ENCODE assay signal across 22 mouse cellular contexts in genomic region chr16:92656750-92657149, GRCm38 (mm10).
A peak's percentile ranks its signal among the peaks of the same experiment; 100 is the strongest.
DNase-seq lines count a peak whose midpoint lies in the region; ATAC-seq and TF ChIP-seq lines count a peak whose summit lies in the region.
"Had no signal": no experiment of that assay in that cellular context is flagged by ENCODE, and none has a peak within 500 bp of the region (broad histone marks: within the 10 kb centered on the region; RNA-seq: fewer than 3 reads in every experiment).

No protein-coding gene starts in this region.

- 64% methylated on average over 5 of the region's 5 CpGs for WGBS in lung, embryonic 15.5 days
- WGBS in lung, postnatal 0 days: 55% methylated on average over 5 of the region's 5 CpGs

- ATAC-seq in lung, embryonic 15.5 days (ENCODE audit: borderline replicate concordance, extremely low read depth, low FRiP score, low TSS enrichment): no peak
- ATAC-seq in lung, postnatal 0 days: no peak
- ATAC-seq: forebrain, embryonic 14.5 days had no signal

- TF ChIP-seq EP300 in lung, postnatal 0 days (IDR thresholded peaks at IDR 0.05): no peak

- peaks cover 39% of the 10 kb centered on the region for H3K4me1 ChIP-seq in lung, embryonic 15.5 days
- H3K4me1 ChIP-seq in lung, postnatal 0 days (ENCODE audit: insufficient read depth, low read depth, low read length): peaks cover 5% of the 10 kb centered on the region; the same call in 1 of the 2 replicates

- no peak overlapping the region for H3K9ac ChIP-seq in lung, embryonic 15.5 days
- H3K9ac ChIP-seq in lung, postnatal 0 days (replicated peaks; ENCODE audit: low read depth): no peak overlapping the region
- H3K9ac ChIP-seq: embryonic facial prominence, embryonic 13.5 days; embryonic facial prominence, embryonic 15.5 days; forebrain, embryonic 12.5 days had no signal

- TF ChIP-seq CTCF in lung, postnatal 0 days (IDR thresholded peaks at IDR 0.05): no peak

- DNase-seq in lung, postnatal 10 days: no peak
- peak; percentile 36 for DNase-seq in lung, postnatal 0 days (ENCODE audit: low spot score)
- no peak for DNase-seq in lung, postnatal 14 days
- peak; percentile 68 for DNase-seq in lung, postnatal 36 days
- DNase-seq in left cerebral cortex, adult 8-10 months (ENCODE audit: low spot score in 2 of 2): no peak
- DNase-seq: adrenal gland, adult 2 months; adrenal gland, postnatal 10 days; adrenal gland, postnatal 25 days; cerebellum, adult 11 months; cerebellum, adult 18-20 months; cerebellum, adult 8-10 months; cerebellum, adult 9-11 months; cerebellum, postnatal 14 days; cerebellum, postnatal 36 days; embryo, embryonic 11 days had no signal

- peak overlapping the region; percentile 74 for H3K27ac ChIP-seq in lung, embryonic 15.5 days
- peak overlapping the region; percentile 15; the same call in 1 of the 2 replicates for H3K27ac ChIP-seq in lung, postnatal 0 days (ENCODE audit: low read length)
- H3K27ac ChIP-seq: embryonic facial prominence, embryonic 13.5 days; embryonic facial prominence, embryonic 15.5 days; forebrain, embryonic 10.5 days; forebrain, embryonic 12.5 days had no signal

- no peaks in the 10 kb centered on the region for H3K36me3 ChIP-seq in lung, embryonic 15.5 days
- no peaks in the 10 kb centered on the region for H3K36me3 ChIP-seq in lung, postnatal 0 days (ENCODE audit: insufficient read depth, low read length)
- H3K36me3 ChIP-seq: forebrain, embryonic 10.5 days; forebrain, embryonic 12.5 days had no signal

- H3K27me3 ChIP-seq in lung, embryonic 15.5 days: no peaks in the 10 kb centered on the region
- H3K27me3 ChIP-seq in lung, postnatal 0 days (replicated peaks; ENCODE audit: insufficient read depth, low read length): no peaks in the 10 kb centered on the region
- H3K27me3 ChIP-seq: embryonic facial prominence, embryonic 13.5 days; embryonic facial prominence, embryonic 15.5 days; forebrain, embryonic 12.5 days had no signal

- no peaks in the 10 kb centered on the region for H3K9me3 ChIP-seq in lung, embryonic 15.5 days
- no peaks in the 10 kb centered on the region for H3K9me3 ChIP-seq in lung, postnatal 0 days (ENCODE audit: low read length)
- H3K9me3 ChIP-seq: embryonic facial prominence, embryonic 13.5 days; embryonic facial prominence, embryonic 15.5 days; forebrain, embryonic 10.5 days; forebrain, embryonic 12.5 days had no signal

- H3K4me3 ChIP-seq in lung, embryonic 15.5 days: no peak overlapping the region
- no peak overlapping the region for H3K4me3 ChIP-seq in lung, postnatal 0 days (ENCODE audit: low read depth, low read length)
- H3K4me3 ChIP-seq: embryonic facial prominence, embryonic 13.5 days; embryonic facial prominence, embryonic 15.5 days; erythroblast, embryonic 14.5 days; forebrain, embryonic 10.5 days; forebrain, embryonic 12.5 days had no signal

- H3K4me2 ChIP-seq in lung, embryonic 15.5 days: no peak overlapping the region
- no peak overlapping the region for H3K4me2 ChIP-seq in lung, postnatal 0 days (replicated peaks; ENCODE audit: low read depth, low read length)
- H3K4me2 ChIP-seq: embryonic facial prominence, embryonic 13.5 days; embryonic facial prominence, embryonic 15.5 days; forebrain, embryonic 12.5 days had no signal

Comparison
In these comparisons a context has a peak if more than half of its experiments do, and no peak if none do; other contexts are left out.
1. DNase-seq: peak in lung, postnatal 0 days (single experiment) and lung, postnatal 36 days (single experiment); none in lung, postnatal 10 days (single experiment), lung, postnatal 14 days (single experiment) and left cerebral cortex, adult 8-10 months (0 of 2).